Mouse (Mus musculus): ENCODE results near the gene Fam167b. TPM values are rescaled to one million over a fixed set of nuclear protein-coding genes. Genes with fewer than 3 reads are reported as not detected.

The Fam167b gene
- polyA plus RNA-seq, 1 experiment from 2014 or later = 4.4 TPM

DNA sequence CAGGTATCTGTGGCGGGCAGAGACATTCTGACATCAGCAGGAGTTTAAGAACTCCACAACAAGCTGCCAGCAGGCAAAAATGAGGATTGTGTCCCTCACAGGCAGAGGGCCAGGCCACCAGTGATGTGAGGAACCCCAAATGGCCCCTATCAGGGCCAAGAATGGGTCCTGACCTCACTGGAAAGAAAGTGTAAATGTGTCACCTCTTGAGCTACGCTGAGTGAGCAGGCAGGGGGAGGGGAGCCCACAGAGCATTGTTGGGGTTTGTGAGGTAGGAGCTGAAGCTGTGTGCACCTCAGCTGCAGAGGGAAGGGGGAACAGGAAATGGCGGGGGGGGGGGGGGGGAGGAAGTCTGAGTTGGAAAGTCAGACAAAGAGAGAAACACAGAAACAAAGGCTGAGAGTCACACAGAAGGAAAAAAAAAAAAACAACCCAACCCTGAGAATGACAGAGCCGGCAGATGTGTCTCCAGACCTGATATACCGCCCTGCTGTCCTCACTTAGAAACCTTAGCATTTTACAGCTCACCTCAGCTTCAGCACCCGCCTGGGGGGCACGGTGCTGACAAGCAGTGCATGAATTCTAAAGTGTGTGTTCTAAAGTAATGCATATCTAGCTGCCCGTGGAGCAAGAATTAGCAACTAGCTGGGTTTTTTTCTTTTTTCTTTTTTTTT, 3.0 kb downstream of the Fam167b start:
- H3K9ac ChIP-seq = no peak overlapping the region
- WGBS = 30% methylated on average over 7 of the region's 8 CpGs

GRCm38 (mm10) chr4:129573430-129573829, 4.9 kb downstream of the Fam167b start, which contains the start of gene Lck:
Lck (minus strand) TSS chr4:129573641.
- H3K4me2 ChIP-seq = no peak within 1 kb of the TSS; the same call in 1 of the 2 replicates
- H3K4me3 ChIP-seq = no peak within 1 kb of the TSS
- H3K27me3 ChIP-seq = no peaks in the 10 kb centered on the region

More for the DNA sequence above, 3.0 kb downstream of the Fam167b start:
- H3K36me3 ChIP-seq = no peaks in the 10 kb centered on the region
- no peaks in the 10 kb centered on the region for H3K9me3 ChIP-seq (replicated peaks)
- 0 out of 2 replicates have a peak, but pooled peaks have one; percentile 25 for ATAC-seq (replicated peaks; ENCODE audit: insufficient number of reproducible peaks, insufficient read depth, low FRiP score, low read depth)
- no peak overlapping the region for H3K4me3 ChIP-seq
- peak overlapping the region; percentile 37; the same call in 1 of the 2 replicates for H3K4me2 ChIP-seq
- peaks cover 12% of the 10 kb centered on the region for H3K4me1 ChIP-seq (replicated peaks)
- no peaks in the 10 kb centered on the region for H3K27me3 ChIP-seq
- peak overlapping the region; percentile 67 for H3K27ac ChIP-seq

GRCm38 (mm10) chr4:129573093-129573370, 5.3 kb downstream of the Fam167b start:
- Histone ChIP-seq H3K27me3 (no peaks in the 10 kb centered on the region), H3K4me1 (replicated peaks) (peaks cover 11% of the 10 kb centered on the region; the same call in 1 of the 2 replicates), H3K36me3 (no peaks in the 10 kb centered on the region), H3K27ac (peak overlapping the region; percentile 5; the same call in 1 of the 2 replicates), H3K4me2 (no peak overlapping the region; the same call in 1 of the 2 replicates), H3K4me3 (no peak overlapping the region), H3K9me3 (replicated peaks) (no peaks in the 10 kb centered on the region), H3K9ac (no peak overlapping the region)
- ATAC-seq (replicated peaks; ENCODE audit: insufficient number of reproducible peaks, insufficient read depth, low FRiP score, low read depth) = no peak
- WGBS = 93% methylated on average over 4 of the region's 4 CpGs

More at GRCm38 (mm10) chr4:129573430-129573829, 4.9 kb downstream of the Fam167b start, which contains the start of gene Lck:
- Histone ChIP-seq H3K9ac (no peak within 1 kb of the TSS), H3K4me1 (replicated peaks) (peaks cover 11% of the 10 kb centered on the region; the same call in 1 of the 2 replicates), H3K27ac (peak within 1 kb of the TSS; percentile 5; the same call in 1 of the 2 replicates), H3K36me3 (no peaks in the 10 kb centered on the region), H3K9me3 (replicated peaks) (no peaks in the 10 kb centered on the region)
- 86% methylated on average over 8 of the region's 8 CpGs for WGBS
- no peak for ATAC-seq (replicated peaks; ENCODE audit: insufficient number of reproducible peaks, insufficient read depth, low FRiP score, low read depth)

- H3K27ac ChIP-seq = peak overlapping the region; percentile 5; the same call in 1 of the 2 replicates
- no peak for ATAC-seq (replicated peaks; ENCODE audit: insufficient number of reproducible peaks, insufficient read depth, low FRiP score, low read depth)
- H3K4me1 ChIP-seq (replicated peaks) = peaks cover 11% of the 10 kb centered on the region; the same call in 1 of the 2 replicates
- no peak overlapping the region; the same call in 1 of the 2 replicates for H3K4me2 ChIP-seq
- H3K9ac ChIP-seq = no peak overlapping the region
- H3K27me3 ChIP-seq = no peaks in the 10 kb centered on the region
- no peak overlapping the region for H3K4me3 ChIP-seq
- H3K9me3 ChIP-seq (replicated peaks) = no peaks in the 10 kb centered on the region
- H3K36me3 ChIP-seq = no peaks in the 10 kb centered on the region
- WGBS = 61% methylated on average over 13 of the region's 13 CpGs
Measured at GRCm38 (mm10) chr4:129572236-129573092, 5.9 kb downstream of the Fam167b start.

- no peak overlapping the region for H3K4me2 ChIP-seq
- no peak overlapping the region for H3K4me3 ChIP-seq
- WGBS = 73% methylated on average over 8 of the region's 8 CpGs
- no peak for ATAC-seq (replicated peaks; ENCODE audit: insufficient number of reproducible peaks, insufficient read depth, low FRiP score, low read depth)
- no peaks in the 10 kb centered on the region for H3K36me3 ChIP-seq
- H3K27ac ChIP-seq = no peak overlapping the region
- no peaks in the 10 kb centered on the region for H3K9me3 ChIP-seq (replicated peaks)
- no peak overlapping the region for H3K9ac ChIP-seq
- peaks cover 9% of the 10 kb centered on the region; the same call in 1 of the 2 replicates for H3K4me1 ChIP-seq (replicated peaks)
- H3K27me3 ChIP-seq = no peaks in the 10 kb centered on the region
Measured at GRCm38 (mm10) chr4:129571551-129572084, 6.7 kb downstream of the Fam167b start.

DNA sequence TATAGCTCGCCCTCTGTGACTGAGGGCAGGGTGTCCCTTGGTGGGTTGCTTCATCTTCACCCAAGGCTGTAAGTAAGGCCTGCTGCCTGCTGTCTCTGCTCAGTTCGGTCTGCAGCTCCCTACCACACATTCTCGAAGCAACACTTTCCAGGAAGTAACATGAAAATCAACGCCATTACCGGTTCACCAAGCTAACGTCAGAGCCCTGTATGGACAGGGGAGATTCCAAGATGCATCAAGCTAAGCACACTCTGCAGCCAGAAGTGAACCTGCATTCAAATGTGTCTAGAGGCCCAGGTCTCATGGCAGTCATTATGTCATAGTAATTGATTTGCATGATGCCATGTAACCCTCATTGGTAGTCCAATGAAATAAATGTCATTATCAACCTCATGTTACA, 8.3 kb downstream of the Fam167b start:
- H3K9me3 ChIP-seq (replicated peaks) = no peaks in the 10 kb centered on the region
- no peak for ATAC-seq (replicated peaks; ENCODE audit: insufficient number of reproducible peaks, insufficient read depth, low FRiP score, low read depth)
- peaks cover 5% of the 10 kb centered on the region; the same call in 1 of the 2 replicates for H3K4me1 ChIP-seq (replicated peaks)
- no peak overlapping the region for H3K27ac ChIP-seq
- H3K4me3 ChIP-seq = no peak overlapping the region
- no peaks in the 10 kb centered on the region for H3K27me3 ChIP-seq
- H3K4me2 ChIP-seq = no peak overlapping the region
- no peak overlapping the region for H3K9ac ChIP-seq
- no peaks in the 10 kb centered on the region for H3K36me3 ChIP-seq
- 78% methylated on average over 6 of the region's 6 CpGs for WGBS

GRCm38 (mm10) chr4:129568366-129568765, 10.0 kb downstream of the Fam167b start:
- H3K4me3 ChIP-seq = no peak overlapping the region
- 0 out of 2 replicates have a peak, but pooled peaks cover 4% of the 10 kb centered on the region for H3K4me1 ChIP-seq (replicated peaks)
- WGBS = 88% methylated on average over 7 of the region's 7 CpGs
- ATAC-seq (replicated peaks; ENCODE audit: insufficient number of reproducible peaks, insufficient read depth, low FRiP score, low read depth) = no peak
- H3K27me3 ChIP-seq = no peaks in the 10 kb centered on the region
- no peaks in the 10 kb centered on the region for H3K36me3 ChIP-seq
- no peaks in the 10 kb centered on the region for H3K9me3 ChIP-seq (replicated peaks)
- H3K9ac ChIP-seq = no peak overlapping the region
- no peak overlapping the region for H3K27ac ChIP-seq
- no peak overlapping the region for H3K4me2 ChIP-seq

DNA sequence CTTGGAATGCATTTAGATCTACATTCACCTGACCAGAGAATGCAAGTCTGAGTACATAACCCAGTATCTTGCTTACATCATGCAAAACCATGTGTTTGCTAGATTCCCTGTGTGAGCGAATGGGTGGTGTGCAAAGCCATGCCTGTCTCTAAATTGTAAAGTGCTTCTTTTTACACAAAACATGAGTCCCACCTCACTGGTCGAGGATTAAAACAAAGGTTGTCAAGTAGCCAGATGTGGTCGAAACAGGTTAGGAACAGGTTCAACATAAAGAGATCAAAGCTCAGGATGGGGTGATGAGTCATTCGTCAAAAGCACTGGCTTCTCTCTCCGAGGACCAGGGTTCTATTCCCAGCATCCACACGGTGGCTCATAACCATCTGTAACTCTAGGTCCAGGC, 13.2 kb downstream of the Fam167b start:
- no peaks in the 10 kb centered on the region for H3K4me1 ChIP-seq (replicated peaks)

DNA sequence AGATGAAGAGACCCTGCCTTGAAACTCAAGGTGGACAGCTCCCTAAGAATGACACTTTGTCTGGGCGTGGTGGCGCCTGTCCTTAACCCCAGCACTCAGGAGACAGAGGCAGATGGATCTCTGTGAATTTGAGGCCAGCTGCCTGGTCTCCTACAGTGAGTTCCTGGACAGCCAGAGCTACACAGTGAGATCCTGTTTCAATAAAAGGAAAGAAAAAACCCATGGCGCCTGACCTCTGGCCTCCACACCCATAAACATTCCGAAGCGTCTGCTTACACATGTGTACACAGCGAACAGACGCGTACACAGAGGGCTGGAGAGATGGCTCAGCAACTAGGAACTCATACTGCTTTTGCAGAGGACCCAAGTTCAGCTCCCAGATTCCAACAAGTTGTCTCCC, 14.6 kb downstream of the Fam167b start:
- 63% methylated on average over 8 of the region's 8 CpGs for WGBS
- no peak for ATAC-seq (replicated peaks; ENCODE audit: insufficient number of reproducible peaks, insufficient read depth, low FRiP score, low read depth)
- no peaks in the 10 kb centered on the region for H3K27me3 ChIP-seq
- no peaks in the 10 kb centered on the region for H3K36me3 ChIP-seq
- no peaks in the 10 kb centered on the region for H3K9me3 ChIP-seq (replicated peaks)
- no peak overlapping the region for H3K4me3 ChIP-seq
- H3K4me2 ChIP-seq = no peak overlapping the region
- H3K4me1 ChIP-seq (replicated peaks) = no peaks in the 10 kb centered on the region
- no peak overlapping the region for H3K27ac ChIP-seq
- no peak overlapping the region for H3K9ac ChIP-seq

More for the DNA sequence above, 13.2 kb downstream of the Fam167b start:
- Histone ChIP-seq H3K4me3 (no peak overlapping the region), H3K27ac (no peak overlapping the region), H3K9ac (no peak overlapping the region), H3K27me3 (no peaks in the 10 kb centered on the region), H3K36me3 (no peaks in the 10 kb centered on the region), H3K9me3 (replicated peaks) (no peaks in the 10 kb centered on the region), H3K4me2 (no peak overlapping the region)
- ATAC-seq (replicated peaks; ENCODE audit: insufficient number of reproducible peaks, insufficient read depth, low FRiP score, low read depth) = no peak
- WGBS = 73% methylated on average over 6 of the region's 6 CpGs

DNA sequence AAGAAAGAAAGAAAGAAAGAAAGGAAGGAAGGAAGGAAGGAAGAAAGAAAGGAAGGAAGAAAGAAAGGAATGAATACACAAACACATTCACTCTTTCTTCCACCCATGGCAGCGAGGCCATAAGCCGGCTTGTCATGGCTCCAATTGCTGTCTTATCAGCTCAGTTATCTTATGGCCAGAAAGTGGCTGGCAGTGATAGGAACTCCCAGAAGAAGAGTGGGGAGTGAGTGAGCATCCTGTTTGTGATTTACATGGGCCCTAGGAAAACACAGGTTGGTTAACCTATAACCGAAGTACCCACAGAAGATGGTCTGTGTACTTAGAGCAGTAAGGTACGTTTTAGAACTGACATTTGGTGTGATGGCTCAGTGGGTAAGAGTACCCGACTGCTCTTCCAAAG, 17.2 kb downstream of the Fam167b start:
- Histone ChIP-seq H3K27ac (no peak overlapping the region), H3K4me3 (no peak overlapping the region), H3K36me3 (no peaks in the 10 kb centered on the region), H3K27me3 (no peaks in the 10 kb centered on the region), H3K9ac (no peak overlapping the region), H3K9me3 (replicated peaks) (no peaks in the 10 kb centered on the region), H3K4me1 (replicated peaks) (peaks cover 9% of the 10 kb centered on the region), H3K4me2 (no peak overlapping the region)
- WGBS = 69% methylated on average over 5 of the region's 5 CpGs
- no peak for ATAC-seq (replicated peaks; ENCODE audit: insufficient number of reproducible peaks, insufficient read depth, low FRiP score, low read depth)

- no peak for ATAC-seq (replicated peaks; ENCODE audit: insufficient number of reproducible peaks, insufficient read depth, low FRiP score, low read depth)
- no peaks in the 10 kb centered on the region for H3K36me3 ChIP-seq
- H3K4me1 ChIP-seq (replicated peaks) = peaks cover 17% of the 10 kb centered on the region
- H3K4me3 ChIP-seq = peak overlapping the region; percentile 58; the same call in 1 of the 2 replicates
- H3K27ac ChIP-seq = peak overlapping the region; percentile 8; the same call in 1 of the 2 replicates
- WGBS = 81% methylated on average over 12 of the region's 12 CpGs
- no peak overlapping the region for H3K9ac ChIP-seq
- H3K4me2 ChIP-seq = no peak overlapping the region
- H3K9me3 ChIP-seq (replicated peaks) = no peaks in the 10 kb centered on the region
- H3K27me3 ChIP-seq = no peaks in the 10 kb centered on the region
Measured at GRCm38 (mm10) chr4:129558321-129558955, 19.9 kb downstream of the Fam167b start.
